Mouse (Mus musculus): ENCODE measurements around the gene Gm28374.
"Not testable (repeated sequence)": the region's sequence is repeated elsewhere in the genome, so short reads cannot be mapped to it uniquely, and the experiment has no call there.

DNA sequence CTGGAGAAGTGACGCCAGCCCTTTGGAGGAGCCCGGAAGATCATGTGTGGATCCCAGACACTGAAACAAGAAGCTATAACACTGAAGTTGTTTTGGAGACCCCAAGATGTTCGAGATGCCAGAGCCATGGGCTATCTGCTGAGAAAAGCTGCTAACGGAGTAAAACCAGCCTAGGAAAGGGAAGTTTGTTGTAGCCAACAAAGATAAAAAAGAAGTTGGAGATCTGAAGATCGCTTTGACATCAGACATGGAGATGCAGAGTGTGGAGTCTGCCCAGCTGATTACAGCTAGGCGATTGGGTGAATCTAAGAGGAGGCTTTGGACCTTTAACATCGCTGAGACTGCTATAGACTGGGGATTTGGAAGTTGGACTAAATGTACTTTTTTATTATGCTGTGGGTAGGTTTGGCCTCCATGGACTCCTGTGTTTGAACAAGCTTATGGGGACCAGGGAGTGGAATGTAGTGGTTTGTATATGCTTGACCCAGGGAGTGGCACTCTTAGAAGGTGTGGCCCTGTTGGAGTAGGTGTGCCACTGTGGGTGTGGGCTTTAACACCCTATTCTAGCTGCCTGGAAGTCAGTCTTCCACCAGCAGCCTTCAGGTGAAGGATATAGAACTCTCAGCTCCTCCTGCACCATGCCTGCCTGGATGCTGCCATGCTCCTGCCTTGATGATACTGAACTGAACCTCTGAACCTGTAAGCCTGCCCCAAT is 48.5 kb upstream of the Gm28374 start:
- not testable (repeated sequence) for TF ChIP-seq CTCF, EP300 (IDR thresholded peaks at IDR 0.05; ENCODE audit: low read depth)

All from liver, embryonic 14.5 days (tissue).